In the genomic region with DNA sequence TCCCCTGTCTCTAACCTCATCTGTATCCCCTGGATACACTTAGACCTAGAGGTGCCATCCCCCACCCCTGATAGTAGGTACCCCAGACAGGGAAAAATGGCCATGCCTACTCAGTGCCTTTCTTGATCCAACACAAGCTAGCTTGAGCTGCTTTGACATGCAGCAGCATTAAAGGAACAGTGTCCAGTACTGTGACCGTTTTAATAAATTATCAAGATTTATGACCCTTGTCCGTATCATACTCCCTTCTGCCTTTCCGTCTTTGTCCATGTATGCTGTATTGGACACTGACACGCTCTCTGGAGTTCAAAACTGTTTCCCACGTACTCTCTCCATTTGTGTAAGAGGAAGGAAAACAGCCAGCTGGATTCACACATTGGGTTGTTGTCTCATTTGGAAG, we compare ENCODE assay signal across 23 mouse cellular contexts.
"Had no signal": no experiment of that assay in that cellular context is flagged by ENCODE, and none has a peak within 500 bp of the region (broad histone marks: within the 10 kb centered on the region; RNA-seq: fewer than 3 reads in every experiment).

No protein-coding gene starts in this region.

- H3K4me2 ChIP-seq: forebrain, embryonic 15.5 days; heart, embryonic 11.5 days; heart, embryonic 13.5 days; heart, embryonic 15.5 days; hindbrain, embryonic 13.5 days; hindbrain, embryonic 15.5 days; limb, embryonic 12.5 days; liver, embryonic 11.5 days had no signal

- H3K36me3 ChIP-seq: forebrain, embryonic 15.5 days; heart, embryonic 13.5 days; heart, embryonic 15.5 days; hindbrain, embryonic 13.5 days; hindbrain, embryonic 15.5 days; limb, embryonic 10.5 days; limb, embryonic 12.5 days had no signal

- DNase-seq: forebrain, postnatal 0 days; gastrocnemius, postnatal 14 days; gastrocnemius, postnatal 36 days; heart, adult 11 months; heart, adult 2 months; heart, postnatal 14 days; heart, postnatal 36 days; kidney, adult 11 months; kidney, adult 2 months; kidney, postnatal 36 days; liver had no signal

- H3K27ac ChIP-seq: forebrain, embryonic 15.5 days; heart, adult 2 months; heart, embryonic 15.5 days; hindbrain, embryonic 13.5 days; hindbrain, embryonic 15.5 days; hindbrain, postnatal 0 days; left cerebral cortex, adult 2 months; limb, embryonic 10.5 days; limb, embryonic 12.5 days had no signal

- H3K4me3 ChIP-seq: forebrain, embryonic 15.5 days; heart, adult 2 months; heart, embryonic 13.5 days; heart, embryonic 15.5 days; hindbrain, embryonic 13.5 days; hindbrain, embryonic 15.5 days; left cerebral cortex, adult 2 months; limb, embryonic 10.5 days; limb, embryonic 12.5 days had no signal

- H3K9me3 ChIP-seq: forebrain, embryonic 15.5 days; heart, embryonic 13.5 days; heart, embryonic 15.5 days; hindbrain, embryonic 13.5 days; hindbrain, embryonic 15.5 days; limb, embryonic 10.5 days; limb, embryonic 12.5 days had no signal

- H3K27me3 ChIP-seq: forebrain, embryonic 15.5 days; heart, embryonic 13.5 days; heart, embryonic 15.5 days; hindbrain, embryonic 13.5 days; hindbrain, embryonic 15.5 days; limb, embryonic 12.5 days had no signal

- H3K9ac ChIP-seq: forebrain, embryonic 15.5 days; forebrain, postnatal 0 days; heart, embryonic 13.5 days; heart, embryonic 15.5 days; hindbrain, embryonic 13.5 days; hindbrain, embryonic 15.5 days; limb, embryonic 12.5 days had no signal

- ATAC-seq: forebrain, embryonic 15.5 days; forebrain, postnatal 0 days; hindbrain, postnatal 0 days; intestine, embryonic 16.5 days had no signal
